In the genomic region with DNA sequence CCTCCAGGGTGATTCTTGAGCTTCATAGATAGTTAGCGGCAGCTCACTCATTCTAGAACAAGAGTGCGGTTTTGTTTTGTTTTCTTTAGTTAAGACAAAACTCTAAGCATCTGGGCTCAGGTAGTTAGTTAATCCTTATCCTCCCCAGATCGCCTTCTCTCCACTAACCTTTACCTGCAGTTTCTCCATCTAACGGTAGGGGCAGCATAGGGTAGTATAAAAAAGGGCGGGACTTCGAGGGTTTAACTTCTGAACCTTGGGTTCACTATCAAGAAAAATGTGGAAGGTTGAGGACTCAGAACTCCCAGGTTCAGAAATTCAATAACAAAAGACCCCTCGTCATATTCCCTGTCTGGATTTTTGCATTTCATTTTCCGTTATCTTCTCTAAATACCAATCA, we compare ENCODE assay signal across 8 mouse cellular contexts. TPM values are rescaled to one million over a fixed set of nuclear protein-coding genes. Genes with fewer than 3 reads are reported as not detected.
A peak's percentile ranks its signal among the peaks of the same experiment; 100 is the strongest.
DNase-seq lines count a peak whose midpoint lies in the region; TF ChIP-seq lines count a peak whose summit lies in the region.

No protein-coding gene starts in this region.

- no peak overlapping the region for H3ac ChIP-seq in myocyte (ENCODE audit: control insufficient read depth, insufficient read length)

- peaks cover 19% of the 10 kb centered on the region for H3K27me3 ChIP-seq in heart, embryonic 10.5 days (ENCODE audit: insufficient read depth, poor library complexity, severe bottlenecking)
- no peaks in the 10 kb centered on the region for H3K27me3 ChIP-seq in myocyte (ENCODE audit: control insufficient read depth, insufficient read depth, insufficient read length)

- peaks cover 17% of the 10 kb centered on the region for H3K4me1 ChIP-seq in heart, embryonic 10.5 days

- WGBS in heart, embryonic 10.5 days, result 13% methylated on average over 8 of the region's 8 CpGs

- no peaks in the 10 kb centered on the region for H3K79me2 ChIP-seq in myocyte (ENCODE audit: control insufficient read depth, insufficient read depth)

- no peaks in the 10 kb centered on the region for H3K36me3 ChIP-seq in heart, embryonic 10.5 days
- no peaks in the 10 kb centered on the region for H3K36me3 ChIP-seq in myocyte (ENCODE audit: control insufficient read depth, insufficient read depth)

- H3K27ac ChIP-seq in heart, embryonic 10.5 days, result no peak overlapping the region

- H3K4me2 ChIP-seq in myocyte (ENCODE audit: low read depth), result no peak overlapping the region

- no peak for TF ChIP-seq POLR2A in myocyte (IDR thresholded peaks at IDR 0.05; ENCODE audit: insufficient read length, low read depth)

- DNase-seq in heart, adult 8-10 months (ENCODE audit: low spot score), result peak; percentile 71
- DNase-seq in heart, embryonic 10.5 days (ENCODE audit: low spot score), result no peak
- peak; percentile 73 for DNase-seq in thymus, postnatal 0 days (ENCODE audit: low spot score)
- DNase-seq in thymus, postnatal 36 days, result no peak
- DNase-seq in embryo, embryonic 9.5 days (ENCODE audit: extremely low spot score), result peak; percentile 76
- DNase-seq in urinary bladder, postnatal 36 days (ENCODE audit: low spot score in 2 of 2), result no peak
- no peak for DNase-seq in layer of hippocampus, adult 11-12 months (ENCODE audit: low spot score)

- H3K4me3 ChIP-seq in heart, embryonic 10.5 days, result no peak overlapping the region
- H3K4me3 ChIP-seq in myocyte, result peak overlapping the region; percentile 36

- no peaks in the 10 kb centered on the region for H3K9me3 ChIP-seq in heart, embryonic 10.5 days

TF ChIP-seq in myocyte, 11 proteins besides CTCF, POLR2A, EP300 and RAD21:
- TF ChIP-seq E2F4 (IDR thresholded peaks at IDR 0.05; ENCODE audit: insufficient read depth), result no peak
- no peak for TF ChIP-seq POLR2AphosphoS2 (IDR thresholded peaks at IDR 0.05; ENCODE audit: insufficient read length, low read depth)
- TF ChIP-seq MYOD1 (IDR thresholded peaks at IDR 0.05; ENCODE audit: control insufficient read depth in 1 of 3, insufficient read length in 2 of 3, low read depth in 2 of 3), result no peak
- no peak for TF ChIP-seq TCF12 (IDR thresholded peaks at IDR 0.05; ENCODE audit: insufficient read depth, poor library complexity, severe bottlenecking)
- TF ChIP-seq REST (IDR thresholded peaks at IDR 0.05; ENCODE audit: insufficient read depth, insufficient read length), result no peak
- TF ChIP-seq TCF3 (IDR thresholded peaks at IDR 0.05; ENCODE audit: insufficient read length, low read depth), result no peak
- no peak for TF ChIP-seq USF1 (IDR thresholded peaks at IDR 0.05; ENCODE audit: low read depth)
- TF ChIP-seq MAX (IDR thresholded peaks at IDR 0.05; ENCODE audit: low read depth), result no peak
- no peak for TF ChIP-seq SRF (IDR thresholded peaks at IDR 0.05; ENCODE audit: control insufficient read depth, insufficient read length, low read depth)
- no peak for TF ChIP-seq CEBPB (IDR thresholded peaks at IDR 0.05; ENCODE audit: insufficient read depth, poor library complexity, severe bottlenecking)
- TF ChIP-seq MYOG (IDR thresholded peaks at IDR 0.05; ENCODE audit: control insufficient read depth in 1 of 3, insufficient read depth in 1 of 3, insufficient read length in 2 of 3, low read depth in 2 of 3), result no peak

RNA-seq across cellular contexts. Expression of a gene that starts 1.0 kb away (rescaled TPM):
- 10 to 100 TPM; 19.4 to 23.3 (median 22.8) TPM for total RNA-seq in heart, adult 8-10 months (2022)
- polyA plus RNA-seq in heart, embryonic 10.5 days (2016; fragmentation: Nextera tagmentation; extraction: Ambion mirVana), result 7.1 and 10.7 TPM in 2 replicates
- polyA plus RNA-seq in thymus, postnatal 0 days (2015; fragmentation: Nextera tagmentation; extraction: Ambion mirVana), result 3.5 and 4.2 TPM in 2 replicates
- polyA plus RNA-seq in myocyte (2012; fragmentation: generic; extraction: Trizol), result 13.8 TPM

Comparison
In these comparisons a context has a peak if more than half of its experiments do, and no peak if none do; other contexts are left out.
1. DNase-seq: peak in heart, adult 8-10 months (single experiment), thymus, postnatal 0 days (single experiment) and embryo, embryonic 9.5 days (single experiment); none in heart, embryonic 10.5 days (single experiment), thymus, postnatal 36 days (0 of 2), urinary bladder, postnatal 36 days (0 of 2) and layer of hippocampus, adult 11-12 months (single experiment).